Mouse (Mus musculus) layer of hippocampus, adult 9-10 months (tissue): ENCODE data around the gene E130114P18Rik.

Experiments
- DNase-seq: peaks from one replicate; pipeline ENCODE4 v3.0.0; 2022; ENCODE audit warnings: low spot score

E130114P18Rik gene

GRCm38 (mm10) chr4:97776388-97777080 is 1.3 kb downstream of the E130114P18Rik start:
- DNase-seq: no peak

DNA sequence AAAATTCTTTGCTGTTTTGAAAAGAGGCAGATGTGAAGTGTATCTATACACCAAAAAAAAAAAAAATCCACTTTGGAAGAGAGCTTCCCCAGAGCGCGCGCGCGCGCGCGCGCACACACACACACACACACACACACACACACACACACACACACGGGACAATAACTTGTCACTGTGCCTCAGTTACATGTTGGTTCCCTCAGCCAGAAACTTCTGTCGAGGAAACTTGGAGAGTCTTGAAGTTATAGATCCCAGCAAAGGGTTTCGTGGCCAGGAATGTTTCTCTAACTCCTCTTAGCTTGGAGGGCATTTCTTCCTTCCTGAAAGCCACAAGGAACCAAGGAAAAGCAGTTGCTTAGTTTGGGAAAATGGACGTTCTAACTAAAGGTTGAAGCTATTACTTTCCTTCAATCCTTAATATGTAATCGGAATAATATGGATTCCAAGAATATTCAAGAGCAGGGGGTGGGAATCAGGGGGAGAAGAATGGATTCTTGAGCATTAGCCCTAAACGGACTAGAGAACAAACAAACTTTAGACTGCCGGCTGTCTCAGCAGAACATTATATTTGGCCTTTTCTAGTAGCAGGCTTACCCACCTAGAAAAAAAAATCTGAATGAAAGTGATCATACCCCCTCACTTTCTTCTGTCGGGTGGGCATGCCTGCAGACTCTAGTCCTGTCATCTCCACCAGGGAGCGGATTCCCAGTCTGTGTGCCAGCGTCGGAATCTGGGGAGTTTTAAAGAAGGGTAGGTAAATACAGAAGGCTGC is 2.2 kb downstream of the E130114P18Rik start:
- no peak for DNase-seq

- DNase-seq: no peak
Measured at GRCm38 (mm10) chr4:97775059-97775458, 2.8 kb downstream of the E130114P18Rik start.

DNA sequence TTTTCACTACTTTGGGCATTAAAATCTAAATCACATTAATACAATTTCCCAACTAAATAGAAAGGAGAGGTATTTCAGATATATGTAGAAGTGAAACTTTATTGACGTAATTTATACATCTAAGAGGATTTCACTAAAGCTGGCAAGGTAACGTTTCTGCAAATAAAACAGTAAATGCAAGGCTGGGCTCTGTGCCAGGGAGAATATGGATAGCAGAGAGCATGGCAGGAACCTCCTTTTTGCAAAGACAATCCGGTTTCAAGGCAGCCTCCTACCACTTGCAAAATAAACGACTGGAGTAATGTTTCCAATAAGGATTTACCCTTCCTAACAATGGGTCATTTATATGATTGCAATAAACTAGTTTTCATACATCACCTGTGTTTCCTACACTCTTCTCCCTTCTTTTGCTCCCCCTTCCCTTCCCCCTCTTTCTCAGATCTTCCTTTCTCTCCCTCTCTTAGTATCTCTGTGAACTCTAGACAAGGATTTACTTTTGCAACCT is 3.4 kb downstream of the E130114P18Rik start:
- DNase-seq: no peak

DNA sequence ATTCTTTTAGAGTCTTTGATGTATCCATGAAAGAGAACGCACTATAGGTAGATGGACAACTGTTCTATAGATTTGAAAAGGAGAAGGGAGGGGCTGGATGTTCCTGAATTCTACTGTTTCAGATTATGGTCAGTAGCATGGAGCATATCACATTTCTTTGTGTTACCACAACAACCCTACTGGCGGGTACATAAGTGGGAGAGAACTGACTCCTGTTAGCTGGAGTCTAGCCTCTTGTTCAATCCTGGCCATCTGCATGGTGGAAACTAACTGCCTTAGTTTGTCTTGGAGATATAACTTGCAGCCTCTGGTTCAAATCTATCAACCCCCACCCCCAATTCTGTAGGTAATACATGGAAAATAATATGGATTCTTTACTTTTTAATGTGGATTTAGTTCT is 4.1 kb downstream of the E130114P18Rik start:
- DNase-seq: no peak

DNA sequence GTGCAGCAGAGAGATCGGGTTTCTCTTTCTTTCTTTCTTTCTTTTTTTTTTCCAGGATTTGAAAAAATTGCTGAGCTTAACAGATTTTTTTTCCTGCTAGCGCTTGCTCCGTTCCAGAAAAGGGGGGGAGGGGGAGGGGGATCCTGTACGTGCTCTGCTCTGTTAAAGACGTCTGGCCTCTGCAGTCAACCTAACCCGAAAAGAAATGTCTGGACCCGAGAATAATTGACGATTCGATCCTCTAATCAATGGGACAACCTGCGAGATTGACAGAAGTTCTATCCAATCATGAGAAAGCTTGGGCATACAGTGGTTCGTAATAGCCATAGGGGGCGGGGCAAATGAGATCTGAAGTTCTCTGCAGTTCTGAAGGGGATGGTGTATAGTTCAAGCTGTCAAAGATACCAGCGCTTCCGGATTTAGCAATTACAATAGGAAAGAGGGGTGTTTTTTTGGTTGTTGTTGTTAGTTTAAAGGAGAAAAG is 4.7 kb downstream of the E130114P18Rik start:
- DNase-seq: peak; percentile 99

DNA sequence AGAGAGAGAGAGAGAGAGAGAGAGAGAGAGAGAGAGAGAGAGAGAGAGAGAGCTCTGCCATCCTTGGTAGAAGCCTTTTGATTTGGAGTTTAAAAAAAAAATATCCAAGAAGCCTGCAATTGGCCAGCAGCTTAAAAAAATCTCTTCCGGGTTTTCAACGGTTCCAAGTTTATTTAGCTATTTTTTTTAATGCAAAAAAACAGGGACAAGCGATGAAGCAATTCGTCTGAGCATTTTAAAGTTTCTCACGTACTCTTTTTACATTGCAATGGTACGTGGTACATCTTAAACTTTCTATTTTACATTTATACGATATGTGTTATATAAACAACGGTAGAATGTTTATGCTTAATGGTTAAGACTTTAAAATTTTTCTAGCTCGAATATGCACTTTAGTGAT is 5.2 kb downstream of the E130114P18Rik start, which contains the start of gene Nfia:
Gene Nfia (plus strand): TSS at position 94 of the 400 bp plus-strand sequence.
- DNase-seq: no peak

DNA sequence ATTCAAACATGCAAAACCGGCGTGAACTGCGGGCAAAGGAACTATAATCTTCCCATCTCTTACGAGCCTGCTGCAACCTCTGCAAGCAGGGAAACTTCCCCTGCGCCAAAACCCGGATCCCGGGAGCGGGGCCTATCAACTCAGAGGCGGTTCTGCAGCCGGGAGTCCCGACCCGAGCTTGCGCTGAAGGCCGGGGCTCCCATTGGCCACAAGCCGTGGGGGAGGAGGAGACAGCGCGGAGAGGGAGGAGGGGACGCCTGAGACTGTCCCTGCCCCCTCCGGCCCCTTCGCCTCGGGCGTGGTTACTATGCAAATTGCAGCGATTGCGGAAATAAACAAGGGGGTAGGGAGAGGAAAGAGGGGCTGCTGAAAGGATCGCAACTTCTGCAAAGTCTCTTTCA is 5.8 kb downstream of the E130114P18Rik start:
- DNase-seq: peak; percentile 92

DNA sequence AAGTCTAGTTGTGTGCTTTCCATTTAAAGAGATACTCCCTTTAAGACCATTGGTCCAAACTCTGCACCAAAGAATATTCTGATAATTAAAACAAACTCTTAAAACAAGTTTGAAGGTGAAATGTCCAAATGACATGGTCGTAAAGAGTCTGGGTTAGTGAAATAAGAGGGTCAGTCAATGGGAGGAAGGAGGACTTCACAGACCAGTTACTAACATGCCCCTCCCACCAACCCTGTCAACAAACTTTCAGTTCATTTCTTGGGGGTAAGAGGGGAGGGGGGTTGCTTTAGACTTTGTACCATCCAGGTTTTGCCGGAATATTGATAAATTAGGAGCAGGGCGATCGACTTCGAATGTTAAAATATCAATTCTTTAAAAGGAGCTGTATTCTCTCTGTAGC is 6.5 kb downstream of the E130114P18Rik start:
- DNase-seq: no peak

DNA sequence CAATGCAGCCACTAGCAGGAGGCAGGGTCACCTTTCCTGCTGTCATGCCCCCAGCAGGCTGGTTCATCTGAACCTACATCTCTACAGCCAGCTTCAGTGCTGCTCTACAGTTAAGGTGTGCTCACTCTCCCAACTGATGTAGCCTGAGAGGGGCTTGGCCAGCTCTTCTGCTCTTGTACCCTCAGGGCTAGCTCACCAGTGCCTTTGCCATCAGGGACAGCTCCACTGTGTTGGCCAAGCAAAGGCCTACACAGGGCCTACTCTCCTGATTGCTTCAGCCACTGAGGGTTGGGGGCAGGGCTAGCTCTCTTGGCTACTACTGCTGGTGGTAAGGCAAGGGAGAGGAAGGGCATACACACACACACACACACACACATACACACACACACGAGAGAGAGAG is 8.0 kb downstream of the E130114P18Rik start:
- DNase-seq: no peak

- no peak for DNase-seq
Measured at GRCm38 (mm10) chr4:97767516-97767915, 10.4 kb downstream of the E130114P18Rik start.

- DNase-seq: no peak
Measured at GRCm38 (mm10) chr4:97767025-97767424, 10.9 kb downstream of the E130114P18Rik start.

DNA sequence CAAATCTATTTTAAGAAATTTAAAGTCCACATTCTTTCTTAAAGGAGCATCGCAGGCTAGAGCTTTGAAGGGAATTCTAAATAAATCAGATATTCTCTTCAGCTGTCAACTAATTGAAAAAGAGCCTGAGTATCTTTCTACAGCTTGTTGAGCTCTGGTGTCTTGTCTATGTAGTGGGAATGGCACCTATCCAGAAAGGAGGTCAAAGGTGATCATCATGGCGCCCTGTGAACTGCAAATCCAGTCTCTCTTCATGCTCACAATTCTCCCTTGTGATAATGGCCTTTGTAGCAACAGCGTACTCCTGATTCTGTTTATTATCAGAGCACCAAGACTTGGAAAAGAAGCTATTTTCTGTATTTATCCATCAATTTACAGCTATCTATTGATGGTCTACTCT is 11.8 kb downstream of the E130114P18Rik start:
- no peak for DNase-seq

- no peak for DNase-seq
Measured at GRCm38 (mm10) chr4:97765341-97766020, 12.4 kb downstream of the E130114P18Rik start.

DNA sequence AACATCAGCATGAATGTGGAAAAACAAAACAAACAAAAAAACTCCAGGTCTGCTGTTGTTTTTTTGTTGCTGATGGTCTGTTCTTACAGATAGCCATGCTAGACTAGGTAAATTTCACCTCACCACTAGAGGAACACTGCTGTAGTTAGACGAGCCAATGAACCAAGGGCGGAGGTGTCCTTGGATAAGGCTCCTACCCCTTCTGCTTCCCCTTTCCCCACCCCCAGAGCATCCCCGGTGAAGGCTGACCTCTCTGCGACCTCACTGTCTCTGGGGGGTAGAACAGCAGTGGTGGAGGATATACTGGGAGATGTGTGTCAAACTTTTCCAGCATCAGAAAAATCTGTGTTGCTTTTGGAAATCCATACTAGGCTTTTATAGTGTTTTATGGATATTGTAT is 13.3 kb downstream of the E130114P18Rik start:
- DNase-seq: no peak

- DNase-seq: no peak
Measured at GRCm38 (mm10) chr4:97758661-97759060, 19.2 kb downstream of the E130114P18Rik start.

GRCm38 (mm10) chr4:97757978-97758461 is 19.9 kb downstream of the E130114P18Rik start:
- DNase-seq: no peak

- DNase-seq: peak; percentile 64
Measured at GRCm38 (mm10) chr4:97757207-97757977, 20.5 kb downstream of the E130114P18Rik start.

- DNase-seq: no peak
Measured at GRCm38 (mm10) chr4:97754241-97754640, 23.6 kb downstream of the E130114P18Rik start.

GRCm38 (mm10) chr4:97753521-97753920 is 24.4 kb downstream of the E130114P18Rik start:
- no peak for DNase-seq

- no peak for DNase-seq
Measured at GRCm38 (mm10) chr4:97752276-97753010, 25.4 kb downstream of the E130114P18Rik start.
